Mouse (Mus musculus) gastrocnemius, adult 18-20 months (tissue): ENCODE results near the gene Hoxb7. TPM values are rescaled to one million over a fixed set of nuclear protein-coding genes. Genes with fewer than 3 reads are reported as not detected.

Source experiments
- DNase-seq: peaks from one replicate; pipeline ENCODE4 v3.0.0; 2021; ENCODE audit warnings: low spot score
- total RNA-seq, 2 experiments: library from RNA; stranded (reverse); gene quantifications; 2 replicates each; pipeline ENCODE4 v1.2.3; 2021

Hoxb7 gene
- total RNA-seq, 2 experiments from 2014 or later, result 0.41 to 0.81 TPM

- DNase-seq, result no peak
Observed at GRCm38 (mm10) chr11:96284041-96284749, 2.2 kb upstream of the Hoxb7 start.

GRCm38 (mm10) chr11:96284774-96285734, 1.4 kb upstream of the Hoxb7 start:
- DNase-seq, result no peak

GRCm38 (mm10) chr11:96286739-96287385, 439 bp downstream of the Hoxb7 start:
- DNase-seq, result no peak

GRCm38 (mm10) chr11:96287411-96287810, 988 bp downstream of the Hoxb7 start:
- DNase-seq, result no peak

DNA sequence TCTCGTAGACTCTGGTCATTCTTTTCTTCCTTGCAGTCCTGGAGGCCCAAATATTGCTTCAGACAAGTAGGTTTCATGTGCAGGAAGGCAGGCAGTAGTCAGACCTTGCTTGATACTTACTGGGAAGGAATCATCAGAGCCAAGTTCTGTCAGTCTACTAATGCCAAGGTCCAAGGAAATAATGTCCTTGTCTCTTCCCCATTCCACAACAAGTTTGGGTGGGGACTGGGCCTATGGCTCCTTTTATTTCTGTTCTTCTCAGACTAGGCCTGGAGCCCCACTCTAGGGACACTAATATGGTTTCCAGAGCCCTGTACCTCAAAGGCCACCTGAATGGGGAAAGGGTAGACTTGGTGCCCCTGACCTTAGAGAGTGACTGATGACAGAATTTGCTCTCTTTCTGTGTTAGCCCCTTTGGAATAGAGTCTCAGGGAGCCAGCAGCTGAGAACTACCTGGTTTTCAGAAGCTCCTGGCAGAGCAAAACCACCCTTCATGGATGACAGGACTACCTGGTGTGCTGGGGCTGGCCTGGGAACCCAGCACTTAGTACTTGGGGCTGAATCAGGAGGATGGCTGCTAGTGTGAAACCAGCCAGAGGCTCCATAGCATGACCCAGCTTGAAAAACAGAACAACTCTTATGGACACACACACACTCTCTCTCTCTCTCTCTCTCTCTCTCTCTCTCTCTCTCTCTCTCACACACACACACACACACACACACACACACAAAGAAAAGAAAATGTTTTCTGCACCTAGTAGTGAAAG, 2.2 kb downstream of the Hoxb7 start:
- no peak for DNase-seq

- DNase-seq, result no peak
Observed at GRCm38 (mm10) chr11:96289293-96289692, 2.9 kb downstream of the Hoxb7 start.

GRCm38 (mm10) chr11:96289837-96290236, 3.4 kb downstream of the Hoxb7 start:
- no peak for DNase-seq

DNA sequence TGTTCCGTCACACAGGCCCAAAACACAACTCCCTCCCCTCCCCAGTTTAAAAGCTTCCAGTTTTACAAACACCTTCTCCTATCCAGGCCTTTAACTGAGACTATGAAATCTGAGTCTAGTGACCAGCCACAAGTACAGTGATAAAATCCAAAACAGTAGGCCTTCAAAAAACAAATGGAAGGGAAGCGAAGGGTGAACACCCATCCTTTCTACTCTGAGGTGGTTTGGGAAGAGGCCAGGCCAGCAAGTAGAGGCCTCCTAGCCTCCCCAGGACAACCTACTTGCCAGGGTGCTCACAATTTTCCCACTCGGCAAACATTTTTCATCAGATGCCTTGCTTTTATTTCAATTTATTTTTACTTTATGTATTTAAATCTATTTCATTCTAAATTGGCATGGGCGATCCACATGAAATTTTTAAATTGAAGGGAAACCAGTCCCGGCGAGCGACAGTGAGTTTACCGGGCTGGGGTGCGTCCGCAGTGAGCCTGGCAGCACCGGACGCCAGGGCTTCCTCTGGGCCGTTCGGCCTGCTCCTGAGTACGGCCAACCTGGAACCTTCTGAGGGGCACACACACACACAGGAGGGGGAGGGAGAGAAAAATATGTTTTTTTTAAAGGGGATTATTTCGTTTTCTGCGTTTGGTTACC, 4.4 kb downstream of the Hoxb7 start:
- no peak for DNase-seq

DNA sequence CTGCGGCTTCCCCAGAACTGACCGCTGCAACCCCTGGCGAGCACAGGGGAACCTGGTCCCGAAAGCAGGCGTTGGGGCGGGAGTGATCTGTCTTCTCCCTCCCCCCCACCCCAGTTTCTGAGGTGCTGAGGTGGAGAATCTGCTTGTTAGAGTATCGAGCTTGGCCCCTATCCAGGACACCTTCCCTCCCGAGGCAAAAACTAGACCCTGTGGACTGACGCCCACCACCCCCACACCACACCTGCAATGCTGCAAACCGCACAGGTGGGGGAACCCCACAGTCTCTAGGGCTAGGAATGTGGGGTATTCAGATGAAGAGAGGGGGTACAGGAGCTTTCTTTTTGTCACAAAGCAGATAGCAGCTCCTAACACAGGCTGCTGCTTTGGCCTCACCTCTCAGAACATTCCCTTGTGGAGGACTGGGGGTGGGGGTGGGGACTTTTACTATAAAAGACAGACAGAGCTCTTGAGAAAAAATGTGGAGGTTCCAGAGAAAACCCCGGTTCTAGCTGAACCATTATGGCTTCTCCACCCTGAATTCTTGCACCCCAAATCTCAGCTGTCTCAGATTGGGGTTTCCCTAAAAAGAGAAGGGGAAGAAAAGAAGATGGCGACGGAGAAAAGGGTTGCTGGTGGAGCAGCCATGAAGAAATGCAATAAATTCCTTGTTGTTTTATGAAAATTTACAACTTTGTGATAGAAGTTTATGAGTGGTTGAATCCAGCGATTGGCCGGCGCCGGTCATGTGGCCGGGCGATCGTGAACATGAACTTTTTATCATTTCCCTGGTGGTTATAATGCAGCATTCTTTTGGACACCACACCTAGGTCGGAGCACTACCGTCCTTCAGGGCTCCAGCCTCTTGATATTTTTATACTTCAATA, 5.5 kb downstream of the Hoxb7 start, which contains the start of gene Hoxb6:
Hoxb6 (plus strand) TSS at position 796 of the 884 bp plus-strand sequence.
- DNase-seq, result no peak

DNA sequence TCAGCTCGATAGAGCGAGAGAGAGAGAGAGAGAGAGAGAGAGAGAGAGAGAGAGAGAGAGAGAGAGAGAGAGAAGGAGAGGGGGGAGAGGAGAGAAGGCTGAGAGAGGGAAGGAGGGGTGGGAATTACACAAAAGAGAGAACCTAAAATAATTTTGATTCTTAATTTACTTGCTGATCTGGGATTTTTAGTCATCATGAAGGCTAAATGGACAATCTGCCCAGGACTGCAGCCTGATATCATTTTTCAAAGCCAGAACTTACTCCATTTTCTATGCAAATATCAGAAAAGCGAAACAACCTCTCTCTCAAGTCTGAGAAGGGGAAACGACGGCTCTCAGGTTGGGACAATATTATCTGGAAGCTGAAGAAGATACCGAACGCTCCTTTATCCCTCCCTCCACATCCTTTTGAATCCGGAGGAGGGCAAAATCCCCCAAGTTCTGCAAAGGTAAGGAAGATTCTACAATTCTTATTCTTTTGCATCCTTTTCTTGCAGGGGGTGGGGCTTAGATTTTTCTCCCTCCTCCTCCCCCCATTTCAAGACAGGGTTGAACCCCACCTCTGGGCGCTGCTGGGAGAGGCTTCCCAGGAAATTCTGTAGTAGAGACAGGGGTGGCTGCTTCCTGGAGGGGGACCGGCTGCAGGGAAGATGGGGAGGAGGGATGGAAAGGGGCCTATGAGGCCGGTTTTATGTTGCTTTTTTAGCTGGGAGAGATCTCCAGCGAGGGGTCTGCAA, 6.3 kb downstream of the Hoxb7 start:
- no peak for DNase-seq

DNA sequence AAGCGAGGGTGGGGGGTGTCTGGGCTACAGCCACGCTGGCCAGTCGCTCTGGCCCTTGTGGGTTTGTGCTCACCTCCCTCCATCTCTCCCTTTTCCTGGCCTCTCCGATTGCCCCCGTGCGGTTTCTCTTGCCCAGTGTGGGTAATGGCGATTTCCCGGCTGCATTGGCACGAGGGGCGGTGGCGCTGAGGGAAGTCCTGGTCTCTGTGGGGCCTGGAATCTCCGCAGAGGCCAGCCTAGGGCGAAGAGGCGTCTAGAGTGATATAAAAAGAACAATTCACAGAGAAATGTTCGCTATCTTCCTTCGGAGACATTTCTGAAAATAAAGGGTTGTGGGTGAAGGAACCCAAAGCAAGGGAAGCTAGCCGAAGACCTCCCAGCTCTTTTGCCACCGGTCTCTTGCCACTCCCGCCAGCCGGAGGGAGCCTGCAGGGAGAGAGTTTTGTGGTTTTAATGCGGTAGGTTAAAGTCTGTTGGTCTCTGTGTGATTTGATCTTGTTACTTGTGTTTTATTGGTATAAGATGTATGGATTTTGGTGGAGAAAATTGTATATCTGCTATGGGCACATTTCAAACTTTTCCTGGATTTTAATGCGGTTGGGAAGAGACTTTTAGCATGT, 7.0 kb downstream of the Hoxb7 start:
- DNase-seq, result no peak

- DNase-seq, result peak; percentile 69
Observed at GRCm38 (mm10) chr11:96294245-96295091, 8.0 kb downstream of the Hoxb7 start.

- DNase-seq, result no peak
Observed at GRCm38 (mm10) chr11:96295092-96295835, 8.8 kb downstream of the Hoxb7 start.

GRCm38 (mm10) chr11:96296997-96297396, 10.6 kb downstream of the Hoxb7 start:
- DNase-seq, result no peak

- no peak for DNase-seq
Observed at GRCm38 (mm10) chr11:96297428-96297827, 11.0 kb downstream of the Hoxb7 start.

DNA sequence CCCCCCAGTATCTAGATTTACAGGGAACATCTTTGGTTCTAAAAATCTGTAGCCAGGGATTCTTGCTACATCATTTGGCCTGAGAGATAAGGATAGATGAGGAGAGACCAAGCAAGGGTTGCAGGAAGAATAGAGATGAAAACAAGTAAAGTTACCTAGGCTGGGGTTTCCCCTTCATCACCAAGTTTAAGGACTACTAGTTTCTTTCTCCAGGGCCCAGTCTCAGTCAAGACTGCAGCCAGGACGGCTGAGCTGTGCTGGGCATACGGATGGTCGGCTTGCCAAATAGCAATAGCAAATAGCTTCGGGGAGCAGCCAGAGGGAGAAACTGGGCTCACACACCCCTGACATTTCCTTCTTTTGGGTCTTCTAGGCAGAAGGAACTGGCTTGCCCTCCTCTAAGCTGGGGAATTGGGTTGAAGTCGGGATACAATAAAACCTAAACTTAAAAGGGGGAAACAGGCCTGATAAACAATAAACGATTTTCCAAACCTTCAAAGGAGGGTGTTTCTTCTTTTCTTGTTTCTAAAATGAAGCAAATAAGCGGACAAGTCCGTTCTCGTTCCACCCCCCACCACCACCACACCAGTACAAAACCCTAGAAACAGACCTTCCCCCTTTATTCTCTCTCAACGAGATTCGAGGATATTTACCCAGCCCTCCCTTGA, 11.7 kb downstream of the Hoxb7 start:
- no peak for DNase-seq
